Mouse (Mus musculus): ENCODE results near the gene Wdr82.

DNA sequence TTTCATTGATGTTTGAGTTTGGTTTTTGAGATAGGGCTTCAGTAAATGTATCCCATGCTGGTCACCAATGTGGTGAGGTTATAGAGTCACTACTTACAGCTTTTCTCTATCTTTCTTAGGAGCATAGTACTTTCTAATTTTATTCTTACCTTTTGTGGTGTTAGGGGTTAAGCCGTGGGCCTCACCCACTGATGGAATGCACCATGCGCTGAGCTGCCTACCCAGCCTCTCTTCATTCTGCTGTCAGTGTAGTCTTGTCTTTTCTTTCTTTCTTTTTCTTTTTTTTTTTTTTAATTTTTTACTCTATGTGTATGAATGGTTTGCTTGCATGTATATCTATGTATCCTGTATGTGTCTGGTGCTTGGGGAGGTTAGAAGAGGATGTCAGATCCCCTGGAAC is 8.7 kb downstream of the Wdr82 start:
- no peak for TF ChIP-seq CTCF (IDR thresholded peaks at IDR 0.05; ENCODE audit: low read depth, low read length)
- no peak for TF ChIP-seq POLR2AphosphoS5 (IDR thresholded peaks at IDR 0.05; ENCODE audit: insufficient replicate concordance, low read depth, low read length)
- no peak for TF ChIP-seq TAL1 (conservative IDR thresholded peaks at IDR 0.05; ENCODE audit: low read depth, low read length)
- TF ChIP-seq GATA2 (IDR thresholded peaks at IDR 0.05; ENCODE audit: borderline replicate concordance, low read depth, low read length): no peak

Measured in G1E (cell line).